Mouse (Mus musculus) right cerebral cortex, adult 2 months (tissue): ENCODE data around the gene Hoxb9.

Experiments used
- DNase-seq, 2 experiments: peaks; one replicate each; pipeline ENCODE4 v3.0.0; 2021 to 2022; ENCODE audit warnings: low spot score in 2 of 2

Hoxb9 gene

GRCm38 (mm10) chr11:96284774-96285734, 13.8 kb downstream of the Hoxb9 start:
- no peak for DNase-seq

- DNase-seq, result no peak
These were observed 14.8 kb downstream of the Hoxb9 start, which contains the start of gene Hoxb7 for GRCm38 (mm10) chr11:96285771-96286738. Gene Hoxb7 (plus strand): TSS chr11:96286623.

GRCm38 (mm10) chr11:96286739-96287385, 15.6 kb downstream of the Hoxb9 start:
- DNase-seq, result no peak

- DNase-seq, result no peak
These were observed 16.2 kb downstream of the Hoxb9 start for GRCm38 (mm10) chr11:96287411-96287810.

GRCm38 (mm10) chr11:96288455-96289221, 17.4 kb downstream of the Hoxb9 start:
- no peak for DNase-seq

GRCm38 (mm10) chr11:96289293-96289692, 18.0 kb downstream of the Hoxb9 start:
- no peak for DNase-seq

- DNase-seq, result no peak
These were observed 18.6 kb downstream of the Hoxb9 start for GRCm38 (mm10) chr11:96289837-96290236.

GRCm38 (mm10) chr11:96290705-96291355, 19.6 kb downstream of the Hoxb9 start:
- no peak for DNase-seq

- no peak for DNase-seq
These were observed 20.7 kb downstream of the Hoxb9 start, which contains the start of gene Hoxb6 for GRCm38 (mm10) chr11:96291681-96292564. Gene Hoxb6 (plus strand): TSS chr11:96292476.

- DNase-seq, result no peak
These were observed 21.5 kb downstream of the Hoxb9 start for GRCm38 (mm10) chr11:96292565-96293301.

- DNase-seq, result no peak
These were observed 22.2 kb downstream of the Hoxb9 start for GRCm38 (mm10) chr11:96293302-96293921.

GRCm38 (mm10) chr11:96294245-96295091, 23.2 kb downstream of the Hoxb9 start:
- peak; percentile 44 to 65 for DNase-seq

GRCm38 (mm10) chr11:96295092-96295835, 24.0 kb downstream of the Hoxb9 start:
- DNase-seq, result no peak

GRCm38 (mm10) chr11:96296997-96297396, 25.7 kb downstream of the Hoxb9 start:
- no peak for DNase-seq

- no peak for DNase-seq
These were observed 26.2 kb downstream of the Hoxb9 start for GRCm38 (mm10) chr11:96297428-96297827.

GRCm38 (mm10) chr11:96297968-96298635, 26.8 kb downstream of the Hoxb9 start:
- no peak for DNase-seq
